Mouse (Mus musculus) embryonic fibroblast, embryonic 13.5 days (primary cell): ENCODE data around the gene Olfr653.

ENCODE experiments used
- CTCF ChIP-seq: IDR thresholded peaks from 2 replicates; pipeline ENCODE4 v1.5.1; 2011; ENCODE audit warnings: mild to moderate bottlenecking, control low read depth, low read length, moderate library complexity, borderline replicate concordance; ENCODE audit not compliant: insufficient read depth
- POLR2A ChIP-seq: IDR thresholded peaks from 2 replicates; pipeline ENCODE4 v1.6.1; 2011; ENCODE audit warnings: low read depth, mild to moderate bottlenecking, control low read depth, low read length, moderate library complexity

GRCm38 (mm10) chr7:104604727-104605126 is 27.6 kb downstream of the Olfr653 start:
- TF ChIP-seq POLR2A (no peak), CTCF (no peak)
